Mouse (Mus musculus) olfactory bulb, adult 2 months (tissue): ENCODE results near the gene Ntrk3.

Experiments used
- CTCF ChIP-seq: fragments of 200-500 bp; IDR thresholded peaks from 2 replicates; pipeline ENCODE4 v1.5.1; 2012; ENCODE audit warnings: low read depth, mild to moderate bottlenecking, low read length, moderate library complexity; ENCODE audit not compliant: insufficient read depth
- POLR2A ChIP-seq: fragments of 200-500 bp; IDR thresholded peaks from 2 replicates; pipeline ENCODE4 v1.6.1; 2012; ENCODE audit warnings: mild to moderate bottlenecking, low read depth, low read length, moderate library complexity; ENCODE audit not compliant: insufficient read depth

DNA sequence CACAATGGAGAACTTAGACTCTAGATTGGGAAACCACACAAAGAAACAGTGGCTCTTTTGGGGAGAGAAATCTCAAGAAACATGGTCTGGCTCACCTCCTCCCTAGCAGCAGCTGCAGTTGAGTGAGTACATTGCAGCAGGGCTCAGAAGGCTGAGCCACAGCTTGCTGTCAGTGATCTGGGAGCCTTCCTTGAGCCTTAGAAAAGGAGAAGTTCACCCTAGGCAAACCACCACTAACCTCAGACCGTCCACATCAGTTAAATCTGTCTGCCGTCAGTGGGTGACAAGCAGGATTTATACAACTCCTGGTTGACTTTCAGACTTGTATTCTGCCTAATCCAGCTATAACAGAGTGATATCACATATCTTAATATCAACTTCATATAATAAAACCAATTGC is 325.6 kb downstream of the Ntrk3 start:
- TF ChIP-seq POLR2A = no peak
- no peak for TF ChIP-seq CTCF
